Mouse (Mus musculus) c-Kit-positive CD71-positive TER-119-positive erythroid progenitor cells, embryonic 14.5 days (primary cell): Measurements from ENCODE around the gene Nupl1.

Source experiments
- DNase-seq: peaks from one replicate; pipeline ENCODE4 v3.0.0-alpha.2; 2013; ENCODE audit warnings: low spot score

The Nupl1 gene

GRCm38 (mm10) chr14:60238551-60238950 is 12.7 kb downstream of the Nupl1 start:
- no peak for DNase-seq

GRCm38 (mm10) chr14:60219886-60220285 is 31.3 kb downstream of the Nupl1 start:
- DNase-seq, result no peak

GRCm38 (mm10) chr14:60217616-60218015 is 33.6 kb downstream of the Nupl1 start:
- DNase-seq, result no peak

DNA sequence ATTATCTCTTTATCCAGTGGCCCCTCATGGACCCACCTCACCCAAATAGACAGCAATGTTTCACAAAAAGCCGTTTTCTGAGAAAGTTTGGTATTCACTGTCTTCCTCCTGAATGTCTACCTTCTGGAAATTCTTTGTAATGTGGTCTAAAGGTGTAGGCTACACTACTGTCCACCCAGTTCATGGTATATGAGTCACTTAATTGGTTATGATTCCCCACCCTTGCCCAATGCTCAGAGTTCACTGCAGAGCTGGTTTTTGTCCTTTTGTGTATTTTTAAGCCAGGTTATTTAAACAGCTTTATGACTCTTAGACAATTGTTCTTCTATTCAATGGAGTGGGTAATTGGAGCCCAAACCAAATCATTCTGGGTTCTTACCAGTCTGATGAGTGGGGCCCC is 35.1 kb downstream of the Nupl1 start:
- no peak for DNase-seq

GRCm38 (mm10) chr14:60215000-60215399 is 36.2 kb downstream of the Nupl1 start:
- no peak for DNase-seq

DNA sequence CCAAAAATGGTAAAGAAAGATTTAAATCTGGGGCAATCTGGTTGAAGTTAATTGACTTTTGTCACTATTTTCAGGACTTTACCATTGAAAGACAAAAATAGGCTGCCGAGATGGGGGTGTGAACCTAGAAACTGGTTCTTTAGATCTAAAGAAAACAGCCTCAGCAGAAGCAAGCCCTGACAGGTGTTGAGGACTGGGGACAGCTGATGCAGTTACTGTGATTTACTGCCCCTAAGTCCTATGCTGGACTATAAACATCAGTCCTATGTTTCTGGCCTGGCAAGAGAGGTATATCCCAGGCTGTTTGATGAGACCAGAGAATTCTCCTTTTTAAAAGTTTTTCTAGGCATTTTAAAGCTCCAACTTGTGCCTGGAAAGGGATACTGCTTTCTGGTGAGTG is 37.2 kb downstream of the Nupl1 start:
- no peak for DNase-seq

GRCm38 (mm10) chr14:60209166-60209565 is 42.1 kb downstream of the Nupl1 start:
- DNase-seq, result no peak

GRCm38 (mm10) chr14:60204993-60205392 is 46.2 kb downstream of the Nupl1 start:
- DNase-seq, result no peak

GRCm38 (mm10) chr14:60196884-60197283 is 54.3 kb downstream of the Nupl1 start, which contains the start of gene Atp8a2:
Atp8a2 (minus strand) TSS chr14:60197179.
- DNase-seq, result no peak

DNA sequence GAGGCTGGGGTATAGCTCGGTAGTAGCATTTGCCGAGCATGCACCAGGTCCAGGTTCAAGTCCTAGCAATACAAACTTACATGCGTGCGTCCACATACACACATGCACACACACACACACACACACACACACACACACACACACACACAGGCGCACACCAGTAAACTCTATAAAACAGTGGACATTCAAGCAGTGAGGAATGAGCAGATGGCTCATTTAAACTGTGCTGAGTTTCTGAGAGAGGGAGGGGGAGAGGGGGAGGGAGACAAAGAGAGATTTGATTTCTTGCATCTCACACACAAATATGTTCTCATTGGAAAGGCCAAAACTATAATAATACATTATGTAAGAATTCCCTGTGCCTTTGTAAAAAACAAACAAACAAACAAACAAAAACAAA is 55.2 kb downstream of the Nupl1 start:
- DNase-seq, result no peak

DNA sequence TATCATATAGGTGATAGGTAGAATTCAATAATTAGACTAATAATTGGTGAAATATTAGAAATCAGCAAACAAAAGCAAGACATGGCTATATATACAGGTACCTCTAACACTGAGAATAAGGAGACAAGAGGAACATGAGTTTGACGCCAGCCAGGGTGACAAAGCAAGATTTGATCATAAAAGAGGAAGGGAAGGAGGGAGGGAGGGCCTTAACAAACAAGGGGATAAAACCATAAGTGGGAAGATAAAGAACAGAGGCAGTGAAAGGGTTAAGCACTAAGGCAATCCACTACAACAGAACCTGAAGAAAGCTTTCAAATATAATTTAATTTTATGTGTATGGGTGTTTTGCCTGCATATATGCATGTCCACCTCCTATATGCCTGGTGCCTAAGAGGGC is 56.6 kb downstream of the Nupl1 start:
- DNase-seq, result no peak

- DNase-seq, result no peak
These were observed 61.5 kb downstream of the Nupl1 start for GRCm38 (mm10) chr14:60189771-60190170.

DNA sequence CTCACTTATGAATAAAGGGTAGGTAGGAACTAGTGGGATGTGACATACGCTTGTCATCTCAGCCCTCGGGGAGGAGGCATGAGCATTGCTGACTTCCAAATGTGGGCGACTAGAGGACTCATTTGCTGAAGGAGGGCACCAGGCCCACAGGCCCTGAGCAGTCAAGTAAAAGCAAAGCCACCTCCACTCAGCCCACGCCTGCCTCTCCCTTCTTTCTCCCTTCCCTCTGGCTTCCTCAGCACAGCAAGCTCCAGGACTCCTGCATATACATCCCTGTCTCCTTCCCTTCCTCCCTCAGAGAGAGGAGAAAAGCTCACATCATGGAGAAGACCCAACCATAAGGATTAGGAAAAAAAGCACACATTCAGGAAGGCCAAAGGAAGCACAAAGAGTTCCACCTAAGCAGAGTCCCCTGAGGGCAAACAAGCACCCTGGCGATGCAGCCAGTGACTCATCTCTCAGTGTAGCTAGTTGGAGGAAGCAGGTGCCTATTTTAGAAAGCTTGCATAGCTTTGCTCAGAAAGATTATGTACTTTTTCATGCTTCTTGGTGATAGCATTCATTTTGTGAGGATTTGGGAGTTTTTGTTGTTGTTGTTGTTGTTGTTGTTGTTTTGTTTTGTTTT is 62.9 kb downstream of the Nupl1 start:
- no peak for DNase-seq

DNA sequence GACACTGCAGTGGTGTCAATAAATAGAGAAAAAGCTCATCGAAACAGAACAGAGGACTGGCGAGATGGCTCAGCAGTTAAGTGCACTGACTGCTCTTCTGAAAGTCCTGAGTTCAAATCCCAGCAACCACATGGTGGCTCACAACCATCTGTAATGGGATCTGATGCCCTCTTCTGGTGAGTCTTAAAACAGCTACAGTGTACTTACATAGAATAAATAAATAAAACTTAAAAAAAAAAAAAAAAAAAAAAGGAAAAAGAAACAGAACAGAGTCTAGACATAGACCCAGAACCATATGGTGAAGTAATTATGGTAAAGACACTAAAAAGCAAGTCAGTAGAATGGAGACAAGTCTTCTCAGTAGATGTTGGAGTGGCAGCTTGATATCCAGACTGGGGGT is 69.9 kb downstream of the Nupl1 start:
- DNase-seq, result no peak

DNA sequence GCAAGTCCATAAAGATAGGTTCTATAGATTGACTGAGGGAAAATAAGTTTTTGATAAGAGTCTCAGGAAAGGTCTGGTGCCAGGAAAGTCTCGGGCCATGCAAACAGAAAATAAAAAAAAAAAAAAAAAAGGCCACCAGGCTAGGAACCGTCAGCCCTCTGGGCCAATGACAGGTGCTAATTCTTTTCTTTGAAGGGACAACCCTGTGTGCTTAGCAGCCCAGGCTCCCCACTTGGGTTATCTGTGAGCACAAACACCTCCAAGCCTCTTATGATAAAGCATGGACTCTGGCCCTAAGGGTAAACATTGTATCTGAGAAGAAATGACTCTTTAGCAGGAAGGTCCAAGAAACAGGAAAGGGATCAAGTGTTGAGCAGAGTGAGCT is 72.7 kb downstream of the Nupl1 start:
- no peak for DNase-seq

DNA sequence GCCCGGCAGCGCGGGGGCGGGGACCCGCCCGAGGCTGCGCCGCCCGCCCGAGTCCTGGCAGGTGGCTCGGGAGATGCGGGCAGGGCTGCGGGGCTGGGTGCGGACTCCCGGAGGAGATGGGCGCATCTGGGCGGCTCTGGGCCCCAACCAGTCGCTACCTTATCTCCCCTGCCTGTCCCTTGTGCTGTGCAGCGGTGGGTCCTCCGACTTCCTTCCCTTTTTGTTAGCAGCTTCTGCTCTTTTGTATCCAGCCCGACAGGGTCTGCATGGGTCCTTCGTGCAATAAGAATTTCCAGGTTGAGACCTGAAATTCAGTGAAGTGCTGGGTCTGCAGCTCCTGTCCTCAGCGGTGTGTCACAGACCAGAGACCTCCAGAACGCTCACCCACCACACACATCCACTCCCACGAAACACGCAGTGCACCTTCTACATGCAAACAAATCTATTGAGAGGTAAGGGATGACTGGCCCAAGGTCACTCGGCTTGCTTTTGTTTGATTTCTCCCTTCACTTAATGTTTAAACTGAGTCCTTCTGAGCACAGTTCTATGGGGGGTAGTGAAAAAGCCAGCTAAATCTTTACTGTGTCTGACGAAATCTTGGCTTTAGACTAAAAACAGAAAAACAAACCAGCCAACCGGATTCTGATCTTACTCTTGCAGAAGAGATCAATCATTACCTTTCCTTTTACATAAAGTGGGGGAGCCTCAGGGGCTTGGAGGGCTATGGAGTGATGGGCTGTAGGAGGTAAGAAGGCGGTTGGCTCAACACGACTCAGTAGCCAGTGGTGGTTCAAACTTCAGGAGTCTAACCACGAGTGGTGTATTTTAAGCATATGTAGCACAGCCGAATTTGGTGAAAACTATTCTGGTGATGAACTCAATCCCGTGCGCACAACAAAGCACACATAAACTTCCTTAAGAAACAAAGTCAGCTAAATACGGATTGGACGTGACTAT is 73.3 kb downstream of the Nupl1 start:
- no peak for DNase-seq

DNA sequence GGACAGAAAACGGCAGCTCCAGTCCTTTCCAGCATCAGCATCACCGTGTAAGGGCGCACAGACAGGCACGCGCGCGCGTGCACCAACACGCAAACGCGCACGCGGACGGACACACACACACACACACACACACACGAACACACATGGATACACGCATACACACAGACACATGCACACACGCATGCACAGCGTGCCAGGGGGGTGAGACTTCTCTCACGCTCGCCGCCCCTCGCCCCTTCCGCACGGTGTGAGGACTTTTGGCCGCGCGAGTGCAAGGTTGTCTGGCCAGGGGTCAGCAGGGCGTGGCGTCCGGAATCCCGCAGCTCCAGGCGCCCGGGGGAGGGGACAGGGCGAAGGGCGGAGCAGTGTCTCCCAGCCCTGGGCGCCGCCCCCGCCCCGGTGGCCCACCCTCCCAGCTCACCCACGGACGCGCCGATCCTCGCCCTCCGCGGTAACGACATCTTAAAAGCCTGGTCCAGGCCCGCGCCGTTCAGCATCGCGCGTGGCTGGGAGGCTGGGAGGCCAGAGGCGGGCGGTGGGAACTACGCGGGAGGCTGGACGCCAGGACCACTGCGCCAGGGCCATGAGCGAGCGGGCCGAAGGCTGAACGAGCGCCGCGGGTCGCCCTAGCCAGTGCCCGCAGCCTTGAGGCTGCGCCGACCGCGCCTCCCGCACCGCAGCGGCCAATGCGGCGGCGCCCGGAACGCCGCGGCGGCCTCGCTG is 74.2 kb downstream of the Nupl1 start:
- DNase-seq, result no peak

GRCm38 (mm10) chr14:60176469-60176890 is 74.8 kb downstream of the Nupl1 start:
- no peak for DNase-seq

DNA sequence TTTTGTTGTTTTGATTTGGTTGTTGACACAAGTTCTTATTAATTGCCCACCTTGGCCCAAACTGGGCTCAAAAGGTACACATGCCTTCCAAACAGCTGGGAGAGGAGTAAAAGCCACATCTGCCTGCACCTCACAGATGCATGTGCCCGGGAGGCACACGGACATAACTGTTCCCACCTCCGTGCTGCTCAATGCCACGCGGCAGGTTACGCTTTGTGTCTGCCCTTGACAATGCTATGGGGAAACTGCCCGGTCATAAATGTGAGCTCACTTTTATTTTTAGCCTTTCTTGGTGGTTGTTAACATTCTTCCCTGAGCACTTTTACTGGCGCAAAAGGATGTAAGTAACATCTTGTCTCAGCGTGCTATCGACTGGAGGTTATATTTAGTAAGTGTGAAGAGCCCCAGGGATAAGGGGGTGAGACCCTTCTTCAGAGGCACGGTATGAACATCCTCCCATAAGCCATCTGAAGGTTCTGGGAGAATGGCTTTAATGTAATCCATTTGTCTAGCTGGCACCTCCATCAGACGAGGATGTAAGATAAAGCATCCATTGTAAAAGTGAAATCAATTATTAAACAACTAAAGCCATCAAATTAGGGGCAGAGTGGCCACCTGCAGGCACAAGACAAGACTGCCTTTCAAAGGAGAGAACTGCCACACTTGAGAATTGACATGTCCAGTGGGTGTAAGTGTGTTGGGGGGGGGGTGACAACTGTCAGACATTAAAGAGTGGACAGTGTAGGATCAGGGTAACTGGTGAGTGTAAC is 78.8 kb downstream of the Nupl1 start:
- no peak for DNase-seq

- DNase-seq, result no peak
These were observed 80.2 kb downstream of the Nupl1 start for GRCm38 (mm10) chr14:60170845-60171610.

GRCm38 (mm10) chr14:60163367-60163766 is 87.9 kb downstream of the Nupl1 start:
- no peak for DNase-seq
